Mouse (Mus musculus): ENCODE measurements around the gene Cfap97d1. TPM values are rescaled to one million over a fixed set of nuclear protein-coding genes. Genes with fewer than 3 reads are reported as not detected.

Cfap97d1 gene
- polyA plus RNA-seq, 1 experiment from 2014 or later: not detected

GRCm38 (mm10) chr11:102008954-102009637, 25.0 kb downstream of the Cfap97d1 start:
- no peak overlapping the region for H3K4me3 ChIP-seq (ENCODE audit: low read depth, low read length)
- no peak overlapping the region for H3K4me2 ChIP-seq (replicated peaks; ENCODE audit: low read depth)
- H3K9ac ChIP-seq (ENCODE audit: low read depth, low read length): no peak overlapping the region
- no peaks in the 10 kb centered on the region; the same call in 1 of the 2 replicates for H3K36me3 ChIP-seq (ENCODE audit: control insufficient read depth, insufficient read depth)
- WGBS: 79% methylated on average over 15 of the region's 15 CpGs
- no peak for TF ChIP-seq CTCF (IDR thresholded peaks at IDR 0.05; ENCODE audit: low read depth)
- H3K9me3 ChIP-seq (ENCODE audit: control insufficient read depth): no peaks in the 10 kb centered on the region
- no peak for ATAC-seq
- H3K4me1 ChIP-seq (replicated peaks; ENCODE audit: control insufficient read depth, insufficient read depth, low read length): no peaks in the 10 kb centered on the region
- no peak overlapping the region for H3K27ac ChIP-seq (ENCODE audit: low read depth, low read length)
- H3K27me3 ChIP-seq (replicated peaks; ENCODE audit: control insufficient read depth, insufficient read depth, low read length): no peaks in the 10 kb centered on the region

- H3K27ac ChIP-seq (ENCODE audit: low read depth, low read length): no peak overlapping the region
- no peaks in the 10 kb centered on the region for H3K27me3 ChIP-seq (replicated peaks; ENCODE audit: control insufficient read depth, insufficient read depth, low read length)
- ATAC-seq: no peak
- no peaks in the 10 kb centered on the region for H3K4me1 ChIP-seq (replicated peaks; ENCODE audit: control insufficient read depth, insufficient read depth, low read length)
- H3K4me2 ChIP-seq (replicated peaks; ENCODE audit: low read depth): no peak overlapping the region
- no peak overlapping the region for H3K9ac ChIP-seq (ENCODE audit: low read depth, low read length)
- WGBS: 73% methylated on average over 13 of the region's 13 CpGs
- no peaks in the 10 kb centered on the region; the same call in 1 of the 2 replicates for H3K36me3 ChIP-seq (ENCODE audit: control insufficient read depth, insufficient read depth)
- H3K4me3 ChIP-seq (ENCODE audit: low read depth, low read length): no peak overlapping the region
- TF ChIP-seq CTCF (IDR thresholded peaks at IDR 0.05; ENCODE audit: low read depth): no peak
- H3K9me3 ChIP-seq (ENCODE audit: control insufficient read depth): no peaks in the 10 kb centered on the region
Measured at GRCm38 (mm10) chr11:102010140-102010539, 26.1 kb downstream of the Cfap97d1 start.

DNA sequence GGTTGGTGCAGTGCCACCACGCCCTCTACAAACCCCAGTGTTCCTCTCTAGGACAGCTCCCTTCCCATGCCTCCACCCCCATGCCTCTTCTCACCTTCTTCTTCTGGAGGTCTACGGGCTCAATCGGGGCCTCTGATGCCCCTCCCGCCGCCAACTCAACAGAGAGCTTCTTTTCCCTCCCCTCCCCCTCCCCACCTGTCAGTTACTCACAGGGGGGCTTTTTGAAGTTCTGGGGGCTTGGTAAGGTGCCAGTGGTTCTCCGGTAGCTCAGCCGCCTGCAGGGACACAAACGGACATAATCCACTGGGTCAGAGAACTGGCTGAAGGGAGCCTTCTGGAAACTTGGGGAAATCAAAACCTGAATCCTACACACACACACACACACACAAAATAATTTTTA, 27.4 kb downstream of the Cfap97d1 start:
- no peak for ATAC-seq
- WGBS: 90% methylated on average over 8 of the region's 8 CpGs
- H3K9ac ChIP-seq (ENCODE audit: low read depth, low read length): no peak overlapping the region
- H3K4me2 ChIP-seq (replicated peaks; ENCODE audit: low read depth): no peak overlapping the region
- H3K27ac ChIP-seq (ENCODE audit: low read depth, low read length): no peak overlapping the region
- TF ChIP-seq CTCF (IDR thresholded peaks at IDR 0.05; ENCODE audit: low read depth): no peak
- H3K4me1 ChIP-seq (replicated peaks; ENCODE audit: control insufficient read depth, insufficient read depth, low read length): no peaks in the 10 kb centered on the region
- H3K9me3 ChIP-seq (ENCODE audit: control insufficient read depth): no peaks in the 10 kb centered on the region
- no peak overlapping the region for H3K4me3 ChIP-seq (ENCODE audit: low read depth, low read length)
- no peaks in the 10 kb centered on the region; the same call in 1 of the 2 replicates for H3K36me3 ChIP-seq (ENCODE audit: control insufficient read depth, insufficient read depth)
- H3K27me3 ChIP-seq (replicated peaks; ENCODE audit: control insufficient read depth, insufficient read depth, low read length): no peaks in the 10 kb centered on the region

- Histone ChIP-seq H3K4me1 (replicated peaks; ENCODE audit: control insufficient read depth, insufficient read depth, low read length) (no peaks in the 10 kb centered on the region), H3K27ac (ENCODE audit: low read depth, low read length) (no peak overlapping the region), H3K9me3 (ENCODE audit: control insufficient read depth) (no peaks in the 10 kb centered on the region), H3K27me3 (replicated peaks; ENCODE audit: control insufficient read depth, insufficient read depth, low read length) (no peaks in the 10 kb centered on the region), H3K4me3 (ENCODE audit: low read depth, low read length) (no peak overlapping the region), H3K4me2 (replicated peaks; ENCODE audit: low read depth) (no peak overlapping the region), H3K9ac (ENCODE audit: low read depth, low read length) (no peak overlapping the region), H3K36me3 (ENCODE audit: control insufficient read depth, insufficient read depth) (no peaks in the 10 kb centered on the region; the same call in 1 of the 2 replicates)
- no peak for ATAC-seq
- 90% methylated on average over 8 of the region's 8 CpGs for WGBS
- TF ChIP-seq CTCF (IDR thresholded peaks at IDR 0.05; ENCODE audit: low read depth): peak; percentile 30
Measured at GRCm38 (mm10) chr11:102013201-102013600, 29.1 kb downstream of the Cfap97d1 start.

DNA sequence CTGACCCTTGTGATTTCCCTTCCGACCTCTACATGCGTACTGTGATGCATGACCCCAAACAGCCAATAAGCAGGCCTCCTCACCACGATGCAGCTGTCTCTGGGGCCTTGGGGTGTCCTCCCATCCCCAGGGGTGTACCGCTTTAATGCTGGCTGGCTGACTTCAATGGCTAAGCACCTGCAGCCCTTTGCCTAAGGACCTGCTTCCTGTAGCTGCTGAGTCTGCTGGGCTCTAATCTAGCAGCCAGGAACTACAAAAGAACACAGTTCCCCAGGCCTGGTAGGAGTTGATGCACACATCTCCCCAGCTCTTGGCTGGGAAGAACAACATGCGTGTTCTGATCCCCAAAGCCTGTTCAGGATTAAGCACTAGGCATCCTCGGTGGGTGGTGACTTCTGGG, 31.4 kb downstream of the Cfap97d1 start:
- 81% methylated on average over 6 of the region's 6 CpGs for WGBS
- no peak for TF ChIP-seq CTCF (IDR thresholded peaks at IDR 0.05; ENCODE audit: low read depth)
- Histone ChIP-seq H3K4me1 (replicated peaks; ENCODE audit: control insufficient read depth, insufficient read depth, low read length) (no peaks in the 10 kb centered on the region), H3K9ac (ENCODE audit: low read depth, low read length) (no peak overlapping the region), H3K9me3 (ENCODE audit: control insufficient read depth) (no peaks in the 10 kb centered on the region), H3K4me2 (replicated peaks; ENCODE audit: low read depth) (no peak overlapping the region), H3K27me3 (replicated peaks; ENCODE audit: control insufficient read depth, insufficient read depth, low read length) (no peaks in the 10 kb centered on the region), H3K27ac (ENCODE audit: low read depth, low read length) (no peak overlapping the region), H3K4me3 (ENCODE audit: low read depth, low read length) (no peak overlapping the region), H3K36me3 (ENCODE audit: control insufficient read depth, insufficient read depth) (no peaks in the 10 kb centered on the region; the same call in 1 of the 2 replicates)
- no peak for ATAC-seq

DNA sequence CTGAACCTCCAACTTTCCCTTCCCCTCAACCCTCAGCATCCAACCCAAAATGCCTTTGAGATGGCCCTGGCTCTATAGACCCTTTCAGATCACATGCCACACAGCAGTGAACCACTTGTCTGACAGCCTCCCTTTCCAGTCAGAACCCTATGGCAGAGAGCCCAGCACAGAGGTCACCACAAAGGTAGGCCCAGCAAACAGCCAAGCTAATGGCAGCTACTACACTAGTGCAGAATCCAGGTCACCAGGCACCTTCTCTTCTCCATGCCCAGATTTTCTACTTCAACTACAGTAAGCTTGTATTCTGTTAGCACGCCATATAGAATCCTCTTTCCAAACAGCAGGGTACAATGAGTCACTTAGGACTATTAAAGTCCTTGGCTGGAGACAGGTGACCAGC, 32.1 kb downstream of the Cfap97d1 start:
- H3K4me2 ChIP-seq (replicated peaks; ENCODE audit: low read depth): no peak overlapping the region
- no peak overlapping the region for H3K4me3 ChIP-seq (ENCODE audit: low read depth, low read length)
- H3K27me3 ChIP-seq (replicated peaks; ENCODE audit: control insufficient read depth, insufficient read depth, low read length): no peaks in the 10 kb centered on the region
- no peak overlapping the region for H3K9ac ChIP-seq (ENCODE audit: low read depth, low read length)
- no peaks in the 10 kb centered on the region for H3K4me1 ChIP-seq (replicated peaks; ENCODE audit: control insufficient read depth, insufficient read depth, low read length)
- 90% methylated on average over 1 of the region's 1 CpGs for WGBS
- H3K27ac ChIP-seq (ENCODE audit: low read depth, low read length): no peak overlapping the region
- H3K36me3 ChIP-seq (ENCODE audit: control insufficient read depth, insufficient read depth): no peaks in the 10 kb centered on the region; the same call in 1 of the 2 replicates
- no peak; the same call in 1 of the 2 replicates for ATAC-seq
- no peaks in the 10 kb centered on the region for H3K9me3 ChIP-seq (ENCODE audit: control insufficient read depth)
- TF ChIP-seq CTCF (IDR thresholded peaks at IDR 0.05; ENCODE audit: low read depth): no peak

All from intestine, postnatal 0 days (tissue).